Mouse (Mus musculus) adrenal gland, postnatal 10 days (tissue): ENCODE measurements around the gene Pten. TPM values are rescaled to one million over a fixed set of nuclear protein-coding genes. Genes with fewer than 3 reads are reported as not detected.
A peak's percentile ranks its signal among the peaks of the same experiment; 100 is the strongest.
"Not testable (repeated sequence)": the region's sequence is repeated elsewhere in the genome, so short reads cannot be mapped to it uniquely, and the experiment has no call there.

ENCODE experiments used
- DNase-seq: peaks from one replicate; pipeline ENCODE4 v3.0.0; 2021; ENCODE audit warnings: mixed read lengths
- total RNA-seq, 2 experiments: library from RNA; stranded (reverse); gene quantifications; 2 replicates each; pipeline ENCODE4 v1.2.3; 2021

Gene Pten
- total RNA-seq, 2 experiments from 2014 or later = 64.8 to 65.9 TPM

DNA sequence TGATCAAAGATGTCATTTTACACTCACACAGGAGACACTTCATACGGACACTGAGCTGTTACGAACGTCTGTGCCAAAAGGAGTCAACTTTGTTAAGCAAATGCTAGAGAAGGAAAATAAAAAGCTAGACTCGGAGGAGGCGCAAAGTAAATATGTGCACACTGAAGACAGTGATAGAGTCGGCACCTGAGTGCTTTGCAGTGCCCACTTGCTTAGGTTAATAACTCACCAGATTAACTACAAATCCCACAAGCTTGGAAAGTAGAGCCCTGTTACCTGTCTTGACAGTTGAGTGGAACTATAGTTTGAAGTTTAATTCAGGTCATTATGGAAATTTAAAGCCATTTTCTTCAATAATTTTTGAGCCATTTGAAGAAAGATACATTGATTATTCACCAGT lies 51.4 kb downstream of the Pten start:
- DNase-seq = no peak

DNA sequence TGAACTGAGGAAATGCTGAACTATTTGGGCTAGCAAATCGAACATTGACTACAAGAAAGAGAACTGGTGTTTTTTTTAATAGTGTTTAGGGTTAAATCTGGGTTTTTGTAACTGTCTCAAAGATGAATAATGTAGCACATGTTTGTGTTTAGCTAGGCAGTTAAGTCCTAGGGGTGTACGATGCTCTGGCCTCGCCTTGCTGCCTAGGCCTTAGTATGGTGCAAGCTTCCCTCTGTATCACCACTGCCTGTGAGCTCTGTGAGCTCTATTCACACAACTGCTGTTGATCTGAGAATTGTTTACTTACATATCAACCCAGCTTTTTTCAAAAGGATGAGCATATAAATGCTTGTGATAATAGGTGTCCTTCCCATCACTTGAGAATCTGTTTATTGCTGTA lies 51.8 kb downstream of the Pten start:
- no peak for DNase-seq

DNA sequence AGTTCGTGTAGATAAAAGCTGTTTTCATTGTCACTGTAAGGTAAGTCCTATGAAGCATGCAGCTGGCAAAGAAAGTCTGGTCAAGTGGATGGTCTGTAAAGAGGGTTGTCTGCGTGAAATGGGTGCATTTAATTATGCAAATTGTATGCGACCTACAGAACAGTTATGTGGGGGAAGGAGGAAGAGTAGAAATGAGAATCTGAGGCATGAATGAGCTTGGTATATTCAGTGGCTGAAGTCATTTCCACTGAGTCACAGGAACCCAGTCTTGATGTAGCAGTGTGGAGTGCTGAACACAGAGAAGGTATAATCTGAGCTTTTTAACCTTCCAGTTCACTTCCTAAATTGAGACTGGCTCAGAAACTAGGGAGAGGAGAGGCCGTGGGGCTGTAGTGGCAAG lies 61.5 kb downstream of the Pten start:
- DNase-seq = no peak

DNA sequence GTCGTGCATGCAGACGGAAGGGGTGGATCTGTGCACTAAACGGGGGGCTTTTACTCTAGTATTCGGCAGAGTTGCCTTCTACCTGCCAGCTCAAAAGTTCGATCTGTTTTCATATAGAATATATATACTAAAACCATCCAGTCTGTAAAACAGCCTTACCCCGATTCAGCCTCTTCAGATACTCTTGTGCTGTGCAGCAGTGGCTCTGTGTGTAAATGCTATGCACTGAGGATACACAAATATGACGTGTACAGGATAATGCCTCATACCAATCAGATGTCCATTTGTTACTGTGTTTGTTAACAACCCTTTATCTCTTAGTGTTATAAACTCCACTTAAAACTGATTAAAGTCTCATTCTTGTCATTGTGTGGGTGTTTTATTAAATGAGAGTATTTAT lies 65.7 kb downstream of the Pten start:
- DNase-seq = not testable (repeated sequence)

DNA sequence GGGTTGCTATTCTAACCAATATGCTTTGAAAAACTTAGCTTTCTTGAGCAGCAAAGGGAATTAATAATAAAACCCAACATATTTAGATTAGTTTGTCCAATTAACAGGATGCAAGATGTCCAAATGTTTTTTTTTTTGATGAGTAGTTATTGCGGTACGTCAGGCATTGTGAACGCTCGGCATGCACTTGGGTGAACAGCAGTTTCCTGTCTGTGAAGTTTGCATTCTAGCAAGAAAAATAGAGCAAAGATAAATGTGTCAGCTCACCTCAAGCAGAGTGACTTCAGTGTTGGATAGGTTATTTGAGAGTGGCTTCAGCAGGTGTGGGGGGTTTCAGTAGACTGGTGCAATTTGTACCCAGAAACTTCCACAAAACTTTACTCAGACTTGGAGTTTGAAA lies 69.3 kb downstream of the Pten start:
- DNase-seq = no peak

DNA sequence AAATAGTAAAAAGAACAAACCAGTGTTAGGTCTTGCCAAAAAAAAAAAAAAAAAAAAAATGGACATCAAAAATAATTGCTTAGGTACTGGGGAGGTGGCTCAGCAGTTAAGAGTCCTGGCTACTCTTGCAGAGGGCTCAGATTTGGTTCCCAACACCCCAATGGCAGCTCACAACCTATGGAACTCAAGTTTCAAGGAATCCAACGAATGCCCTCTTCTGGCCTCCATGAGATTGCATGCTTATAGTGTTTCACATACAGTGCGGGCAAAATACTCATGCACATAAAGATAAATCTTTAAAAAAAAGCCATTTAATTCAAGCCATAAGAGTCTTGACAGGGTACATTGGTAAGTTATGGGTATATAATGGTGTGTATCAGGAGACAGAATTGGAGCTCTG lies 72.6 kb downstream of the Pten start:
- DNase-seq = no peak

- no peak for DNase-seq
These were observed 74.0 kb downstream of the Pten start for GRCm38 (mm10) chr19:32831286-32831685.

GRCm38 (mm10) chr19:32840491-32840890 lies 83.2 kb downstream of the Pten start:
- DNase-seq = no peak

DNA sequence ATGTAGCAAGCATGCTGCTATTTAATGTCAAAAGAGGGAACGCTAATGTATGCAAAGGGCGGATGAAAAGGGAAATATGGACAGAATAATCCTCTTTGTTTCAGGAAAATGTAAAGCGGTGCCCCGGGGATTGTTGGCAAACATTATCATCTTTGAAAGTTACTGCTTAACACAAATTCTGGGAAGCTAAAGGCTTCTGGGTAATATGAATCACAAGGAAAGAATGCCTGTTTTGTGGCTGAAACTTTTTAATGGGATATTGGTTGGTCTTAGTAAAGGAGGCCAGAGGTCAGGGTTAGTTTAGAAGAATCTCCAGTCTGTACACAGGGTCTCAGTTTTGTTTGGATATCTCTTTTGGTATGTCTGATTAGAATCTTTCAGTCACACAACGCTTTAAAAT lies 87.2 kb downstream of the Pten start:
- no peak for DNase-seq

- DNase-seq = no peak
These were observed 90.7 kb downstream of the Pten start for GRCm38 (mm10) chr19:32848041-32848440.

- DNase-seq = no peak
These were observed 95.0 kb downstream of the Pten start for GRCm38 (mm10) chr19:32852306-32852705.

DNA sequence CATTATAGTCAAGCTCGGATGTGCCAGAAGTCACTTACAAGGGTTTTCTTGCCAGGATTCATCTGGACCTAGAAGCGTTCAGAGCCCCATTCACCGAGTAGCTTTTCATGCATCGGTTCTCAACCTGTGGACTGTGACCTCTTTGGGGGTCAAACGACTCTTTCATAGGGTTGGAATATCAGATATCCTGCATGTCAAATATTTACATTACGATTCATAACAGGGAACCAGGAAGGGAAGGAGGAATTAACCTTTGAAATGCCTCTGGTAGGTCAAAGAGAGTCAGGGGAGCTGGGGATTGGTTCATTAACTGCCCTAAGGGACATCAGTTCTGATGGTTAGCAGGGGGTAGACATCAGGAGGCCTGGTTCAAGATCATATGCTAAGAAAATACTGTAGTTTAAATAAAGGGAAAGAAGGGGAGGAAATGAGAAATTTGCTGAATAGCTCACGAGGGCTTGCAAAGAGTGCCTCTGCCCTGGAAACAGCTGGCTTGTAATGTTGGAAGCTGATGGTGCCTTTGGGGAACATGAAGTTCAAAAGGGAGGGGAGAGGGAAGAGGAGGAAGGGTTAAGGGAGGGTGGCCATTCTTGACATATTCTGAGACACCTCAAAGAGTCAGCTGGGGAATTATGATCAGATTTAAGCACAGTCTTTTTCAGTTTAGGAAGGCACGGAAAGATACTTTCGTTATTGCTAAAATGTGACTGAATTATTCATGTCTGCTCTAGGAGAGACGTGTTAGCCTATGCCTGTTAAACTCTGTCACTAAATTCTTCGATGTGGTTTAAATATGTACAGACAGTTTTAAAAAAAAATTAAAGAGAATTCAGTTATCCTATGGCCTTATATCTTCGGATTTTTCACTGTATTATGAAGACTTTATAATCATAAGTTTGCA lies 104.6 kb downstream of the Pten start:
- no peak for DNase-seq

DNA sequence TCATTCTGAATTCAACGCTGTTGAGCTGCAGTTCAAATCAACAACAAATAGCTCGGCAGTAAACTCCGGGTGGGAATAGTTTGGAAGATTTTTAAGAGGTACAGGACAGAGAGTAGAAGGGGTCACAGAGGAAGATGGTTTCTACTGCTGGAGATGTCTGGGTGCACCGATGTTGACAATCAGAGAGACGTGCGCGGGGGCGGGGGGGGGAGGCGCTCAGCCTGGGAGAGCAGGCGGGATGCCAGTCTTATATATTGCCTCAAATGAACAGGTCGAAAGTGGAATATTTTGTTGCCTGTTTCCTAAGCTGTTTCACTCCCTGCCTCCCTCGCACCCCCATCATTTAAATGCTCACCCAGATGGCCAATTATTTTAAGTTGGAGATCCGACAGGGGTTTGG lies 109.5 kb downstream of the Pten start:
- no peak for DNase-seq

GRCm38 (mm10) chr19:32867181-32867897 lies 110.0 kb downstream of the Pten start:
- DNase-seq = no peak

GRCm38 (mm10) chr19:32868560-32868959 lies 111.3 kb downstream of the Pten start:
- no peak for DNase-seq

- DNase-seq = peak; percentile 31
These were observed 111.9 kb downstream of the Pten start for GRCm38 (mm10) chr19:32869053-32869680.

DNA sequence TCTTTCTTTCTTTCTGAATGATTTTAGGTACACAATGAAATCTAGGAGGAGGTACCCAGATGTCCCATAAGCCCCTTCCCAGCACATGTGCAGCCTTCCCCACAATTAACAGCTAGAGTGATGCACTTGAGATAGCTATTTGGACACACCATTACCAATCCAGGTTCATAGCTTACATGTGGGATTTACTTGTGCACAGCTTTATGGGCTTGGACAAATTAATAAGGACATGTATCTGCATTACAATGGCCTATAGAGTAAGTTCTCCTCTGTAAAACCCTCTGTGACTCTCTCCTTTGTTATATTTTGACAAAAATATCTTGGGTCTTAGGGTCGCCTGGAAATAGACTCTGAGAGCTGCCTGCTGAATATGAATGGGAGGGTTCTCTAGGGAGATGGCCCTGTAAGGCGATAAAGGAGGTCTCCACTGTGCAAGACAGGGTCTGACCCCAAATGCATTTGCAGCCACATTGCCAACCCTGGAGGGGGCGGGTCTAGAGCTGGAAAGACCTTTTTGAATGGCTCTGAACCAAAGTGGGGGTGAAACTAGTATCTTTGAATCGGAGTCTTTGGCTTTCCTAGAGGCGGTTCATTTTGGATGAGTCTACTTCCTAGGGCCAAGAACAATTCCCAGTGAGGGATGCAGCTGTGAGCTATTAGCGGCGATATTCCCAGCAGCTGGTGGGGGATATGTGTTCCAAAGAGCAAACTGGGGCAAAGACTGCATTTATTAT lies 116.8 kb downstream of the Pten start:
- DNase-seq = no peak

Other genes with a start within 250 kb of the Pten start
- gene Papss2, start 161.7 kb upstream of the Pten start, total RNA-seq = 10 to 100 TPM; 24.5 to 34.6 TPM
- 10 to 100 TPM; 60.0 to 65.8 TPM for gene Atad1, start 17.7 kb upstream of the Pten start, total RNA-seq